Mouse (Mus musculus): ENCODE results near the gene Mapk1ip1.

Gene Mapk1ip1

DNA sequence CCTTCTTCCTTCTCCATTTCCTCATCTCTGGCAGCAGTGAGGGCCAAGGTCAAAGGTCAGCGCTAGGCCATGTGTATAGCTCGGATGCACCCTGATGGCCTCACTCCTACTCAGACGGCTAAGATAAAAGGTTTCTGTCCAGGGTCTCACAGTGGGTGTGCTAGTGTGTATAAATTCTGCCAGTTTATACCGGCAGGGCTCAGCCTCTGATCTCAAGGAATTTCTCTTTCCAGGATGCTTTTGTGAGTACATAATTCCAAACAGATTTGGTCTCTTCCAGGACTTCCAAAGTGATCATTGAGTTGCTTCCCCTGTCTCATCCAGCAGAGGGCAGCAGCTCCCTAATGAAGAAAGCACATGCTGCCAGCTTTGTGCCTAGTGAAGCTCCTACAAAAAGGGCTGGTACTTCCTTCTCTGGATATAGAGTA, 5.5 kb downstream of the Mapk1ip1 start:
- DNase-seq (ENCODE audit: inconsistent ontology term) = peak; percentile 68

DNA sequence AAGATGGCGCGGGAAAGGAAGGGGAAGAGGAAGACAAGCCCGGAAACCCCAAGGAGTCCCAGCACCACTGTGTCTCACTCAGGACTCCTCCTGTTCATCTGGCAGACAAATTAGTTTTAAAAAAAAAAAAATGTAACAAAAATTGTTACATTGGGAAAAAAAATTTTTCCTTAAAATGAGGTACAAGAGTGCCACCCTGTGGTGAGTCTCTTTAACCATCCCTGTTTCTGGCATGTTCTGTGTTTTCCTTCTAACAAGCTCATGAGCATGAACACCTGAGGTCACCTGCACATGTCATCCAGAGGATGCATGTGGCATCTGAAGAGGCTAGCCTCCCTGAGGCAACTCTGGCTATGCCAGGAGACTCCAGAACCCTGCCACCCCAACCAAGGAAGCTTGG, 11.0 kb downstream of the Mapk1ip1 start:
- no peak for DNase-seq (ENCODE audit: inconsistent ontology term)

- DNase-seq (ENCODE audit: inconsistent ontology term) = peak; percentile 11
Measured at GRCm38 (mm10) chr7:138827812-138828211, 18.3 kb downstream of the Mapk1ip1 start.

DNA sequence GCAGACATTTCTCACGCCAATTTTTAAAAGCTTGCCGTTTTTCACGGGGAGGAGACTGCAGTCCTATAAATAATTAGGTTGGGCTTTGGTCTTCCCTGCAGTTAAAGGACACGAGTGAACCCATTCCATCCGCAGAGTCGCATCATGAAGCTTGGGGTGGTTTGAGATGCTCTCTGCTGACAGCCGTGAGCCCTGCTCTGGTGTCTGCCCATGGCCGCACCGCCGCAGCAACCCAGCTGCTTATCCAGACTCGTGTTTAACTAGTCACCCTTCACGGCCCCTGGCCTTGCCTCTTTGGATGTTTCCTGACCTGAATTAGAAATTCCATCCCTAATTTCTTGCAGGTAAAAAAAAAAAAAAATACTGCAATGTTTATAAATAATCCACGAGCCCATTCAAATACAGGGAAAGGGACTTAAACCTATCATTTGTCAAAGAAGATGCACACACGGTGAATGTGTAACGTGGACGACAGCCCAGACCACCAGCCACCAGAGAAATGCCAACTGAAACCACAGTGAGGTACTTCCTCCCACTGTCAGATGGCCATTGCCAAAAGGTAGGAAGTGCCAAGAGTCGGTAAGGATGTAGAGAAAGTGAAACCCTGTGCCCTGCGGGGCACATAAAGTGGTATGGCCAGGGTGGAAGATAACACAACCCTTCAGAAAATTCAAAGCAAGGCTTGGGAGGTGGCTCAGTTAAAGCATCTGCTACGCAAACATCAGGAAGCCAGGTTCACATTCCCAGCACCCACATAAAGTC, 20.9 kb downstream of the Mapk1ip1 start:
- no peak for DNase-seq (ENCODE audit: inconsistent ontology term)

- no peak for DNase-seq (ENCODE audit: inconsistent ontology term)
Measured at GRCm38 (mm10) chr7:138824423-138824822, 21.6 kb downstream of the Mapk1ip1 start.

DNA sequence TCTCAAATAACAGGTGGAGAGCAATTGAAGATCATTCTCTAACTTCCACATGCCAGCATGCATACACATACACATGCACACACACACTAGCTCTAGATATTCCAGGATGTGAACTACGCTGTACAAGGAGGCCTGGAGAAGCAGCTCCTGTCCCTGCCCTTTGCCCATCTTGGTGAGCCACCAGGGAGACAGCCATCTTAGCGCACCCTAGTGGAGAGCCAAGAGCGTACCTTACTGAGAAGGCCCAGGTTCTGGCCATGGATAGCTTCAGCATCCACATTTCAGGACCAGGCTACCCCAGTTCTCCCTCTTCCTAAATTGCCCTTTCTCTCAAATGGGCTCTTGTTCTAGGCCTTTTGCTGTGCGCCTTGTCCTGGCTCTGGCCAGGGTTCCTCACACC, 27.8 kb downstream of the Mapk1ip1 start:
- DNase-seq (ENCODE audit: inconsistent ontology term) = no peak

- no peak for DNase-seq (ENCODE audit: inconsistent ontology term)
Measured at GRCm38 (mm10) chr7:138813213-138813875, 32.7 kb downstream of the Mapk1ip1 start.

GRCm38 (mm10) chr7:138807146-138807545, 38.9 kb downstream of the Mapk1ip1 start:
- DNase-seq (ENCODE audit: inconsistent ontology term) = no peak

GRCm38 (mm10) chr7:138803386-138803785, 42.7 kb downstream of the Mapk1ip1 start:
- no peak for DNase-seq (ENCODE audit: inconsistent ontology term)

DNA sequence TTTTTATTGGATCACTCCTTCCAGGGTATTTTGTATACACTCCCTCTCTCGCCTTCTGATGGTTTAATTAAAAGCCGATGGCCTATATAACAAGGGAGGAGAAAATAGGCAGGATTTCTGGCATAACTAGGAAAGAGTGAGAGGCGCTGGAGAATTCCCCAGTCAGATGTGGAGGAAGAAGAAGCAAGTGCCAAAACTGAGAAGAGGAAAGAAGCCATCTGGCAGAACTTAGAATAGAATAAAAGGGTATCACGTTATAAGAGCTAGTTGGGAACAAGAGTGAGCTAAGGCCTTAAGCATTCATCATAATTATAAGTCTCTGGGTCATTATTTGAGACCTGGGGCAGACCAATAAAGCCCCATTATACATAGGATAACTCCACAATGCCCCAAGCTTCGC, 58.0 kb downstream of the Mapk1ip1 start:
- DNase-seq (ENCODE audit: inconsistent ontology term) = peak; percentile 32
